Mouse (Mus musculus) heart, embryonic 14.5 days (tissue): ENCODE measurements around the gene Pygb. TPM values are rescaled to one million over a fixed set of nuclear protein-coding genes. Genes with fewer than 3 reads are reported as not detected.

Source experiments
- ATAC-seq: fragments of 200-750 bp; cut with Nextera tagmentation; 2 replicates; pipeline ENCODE4 v1.8.0; 2017; ENCODE audit warnings: low read depth, moderate TSS enrichment; ENCODE audit not compliant: insufficient number of reproducible peaks, insufficient read depth, low FRiP score
- H3K27ac ChIP-seq, 2 experiments: fragments of 200-500 bp in 1 of 2; fragments of 300-500 bp in 1 of 2; sonication (generic) in 1 of 2; replicated peaks in 1 of 2; 2 replicates each; pipeline ENCODE4 v1.5.1; 2012 to 2014; ENCODE audit warnings: low read depth in 2 of 2, low read length in 2 of 2, control low read depth in 1 of 2, mild to moderate bottlenecking in 1 of 2, mixed read lengths in 1 of 2; ENCODE audit not compliant: control insufficient read depth in 1 of 2, insufficient read depth in 1 of 2
- H3K27me3 ChIP-seq: fragments of 300-500 bp; sonication (generic); 2 replicates; pipeline ENCODE4 v1.6.1; 2014; ENCODE audit warnings: mild to moderate bottlenecking, low read length, control low read depth; ENCODE audit not compliant: control insufficient read depth, insufficient read depth
- H3K36me3 ChIP-seq: fragments of 300-500 bp; sonication (generic); 2 replicates; pipeline ENCODE4 v1.6.1; 2014; ENCODE audit warnings: mild to moderate bottlenecking, control low read depth, low read length, mixed read lengths; ENCODE audit not compliant: control insufficient read depth, insufficient read depth
- H3K4me1 ChIP-seq, 2 experiments: fragments of 200-500 bp in 1 of 2; fragments of 300-500 bp in 1 of 2; sonication (generic) in 1 of 2; 2 replicates each; pipeline ENCODE4 v1.6.1; 2012 to 2014; ENCODE audit warnings: low read length in 2 of 2, control low read depth in 1 of 2, mixed read lengths in 1 of 2; ENCODE audit not compliant: control insufficient read depth in 2 of 2, insufficient read depth in 2 of 2
- H3K4me2 ChIP-seq: fragments of 300-500 bp; sonication (generic); 2 replicates; pipeline ENCODE4 v1.6.1; 2014; ENCODE audit warnings: mild to moderate bottlenecking, low read length
- H3K4me3 ChIP-seq, 2 experiments: fragments of 200-500 bp in 1 of 2; fragments of 300-500 bp in 1 of 2; sonication (generic) in 1 of 2; 2 replicates each; pipeline ENCODE4 v1.5.1; 2012 to 2014; ENCODE audit warnings: low read length in 2 of 2, mild to moderate bottlenecking in 2 of 2, control low read depth in 1 of 2, low read depth in 1 of 2, moderate library complexity in 1 of 2; ENCODE audit not compliant: control insufficient read depth in 1 of 2, insufficient read depth in 1 of 2
- H3K9ac ChIP-seq: fragments of 300-500 bp; sonication (generic); 2 replicates; pipeline ENCODE4 v1.6.1; 2014; ENCODE audit warnings: mild to moderate bottlenecking, low read length
- H3K9me3 ChIP-seq: fragments of 300-500 bp; sonication (generic); 2 replicates; pipeline ENCODE4 v1.6.1; 2016; ENCODE audit warnings: low read length, control low read depth; ENCODE audit not compliant: control insufficient read depth
- WGBS: fragments of 180-500 bp; shearing (Covaris S2); extraction: QIAGEN DNeasy Blood & Tissue Kit; methylation state at CpG from one replicate; pipeline ENCODE4 v1.1.7; 2014; 5-methylcytosine and 5-hydroxymethylcytosine counted together
- polyA plus RNA-seq: library from polyadenylated mRNA; unstranded; fragments of >200 nt; fragmentation: Nextera tagmentation; extraction: Ambion mirVana; gene quantifications from 2 replicates; pipeline ENCODE4 v1.2.1, GENCODE M21; 2014

The Pygb gene
- polyA plus RNA-seq, 1 experiment from 2014 or later = 161 TPM

DNA sequence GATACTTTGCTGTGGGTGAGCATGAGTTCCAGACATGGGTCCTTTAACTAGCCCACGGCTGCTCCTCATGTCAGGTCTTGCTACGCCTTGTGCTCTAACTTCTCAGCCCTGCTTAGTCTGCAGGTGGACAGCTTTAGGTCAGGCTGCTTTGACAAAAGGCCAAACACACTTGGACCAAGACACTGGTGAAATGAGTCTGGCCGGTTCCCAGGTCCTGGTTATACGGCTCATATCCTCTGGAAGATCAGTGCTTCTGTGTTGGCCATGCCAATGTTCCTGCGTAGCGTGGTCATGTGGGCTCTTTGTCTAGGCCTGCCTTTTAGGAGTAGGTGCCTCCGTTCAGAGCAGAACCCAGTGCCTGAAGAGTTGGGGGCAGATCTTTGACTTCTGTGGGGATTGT is 45.5 kb downstream of the Pygb start:
- WGBS = 88% methylated on average over 7 of the region's 7 CpGs
- no peak for ATAC-seq
- Histone ChIP-seq H3K27me3 (no peaks in the 10 kb centered on the region), H3K9ac (no peak overlapping the region), H3K36me3 (peaks cover 92% of the 10 kb centered on the region), H3K9me3 (no peaks in the 10 kb centered on the region), H3K4me1 (no peaks in the 10 kb centered on the region), H3K4me3 (no peak overlapping the region), H3K4me2 (no peak overlapping the region), H3K27ac (no peak overlapping the region)

DNA sequence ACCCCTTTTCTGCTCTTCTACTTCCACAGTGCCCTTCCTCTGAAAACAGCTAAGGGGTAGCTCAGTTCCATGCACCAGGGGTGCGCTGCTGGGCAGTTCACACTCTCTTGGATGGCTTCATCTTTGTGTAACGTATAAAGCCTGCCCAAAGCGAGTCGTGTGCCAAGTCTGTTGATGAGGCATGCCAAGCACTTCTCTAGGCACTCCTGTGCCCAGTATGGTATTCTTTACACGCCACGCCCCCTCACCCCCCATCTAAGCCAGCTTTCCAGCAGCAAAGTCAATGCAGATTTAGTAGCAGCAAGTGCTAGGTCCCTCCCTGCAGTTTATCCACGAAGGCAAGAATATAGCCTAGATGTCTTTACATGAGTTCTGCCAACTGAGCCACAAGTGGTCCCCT is 48.1 kb downstream of the Pygb start:
- no peak overlapping the region for H3K4me2 ChIP-seq
- H3K27me3 ChIP-seq = no peaks in the 10 kb centered on the region
- peaks cover 69% of the 10 kb centered on the region for H3K36me3 ChIP-seq
- no peak overlapping the region for H3K27ac ChIP-seq
- no peak overlapping the region for H3K4me3 ChIP-seq
- no peaks in the 10 kb centered on the region for H3K4me1 ChIP-seq
- 82% methylated on average over 7 of the region's 7 CpGs for WGBS
- no peaks in the 10 kb centered on the region for H3K9me3 ChIP-seq
- ATAC-seq = no peak
- H3K9ac ChIP-seq = no peak overlapping the region

DNA sequence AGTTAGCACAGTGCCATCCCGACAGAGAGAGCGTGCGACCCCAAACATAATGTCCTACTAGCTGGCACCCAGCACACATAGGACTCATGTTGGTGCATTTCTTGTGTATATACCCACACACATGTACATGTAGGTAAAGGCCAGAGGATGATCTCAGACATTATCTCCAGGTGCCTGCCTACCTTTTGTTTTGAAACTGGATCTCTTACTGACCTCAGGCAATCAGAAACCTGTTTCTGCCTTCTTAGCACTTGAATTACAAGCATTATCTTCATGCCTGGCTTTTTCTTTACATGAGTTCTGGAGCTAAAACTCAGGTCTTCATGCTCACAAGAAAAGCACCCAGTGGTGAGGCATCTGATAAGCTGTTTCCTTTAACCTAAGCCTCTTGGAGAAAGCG is 49.4 kb downstream of the Pygb start:
- Histone ChIP-seq H3K27ac (no peak overlapping the region), H3K9ac (no peak overlapping the region), H3K27me3 (no peaks in the 10 kb centered on the region), H3K9me3 (no peaks in the 10 kb centered on the region), H3K4me3 (no peak overlapping the region), H3K4me2 (no peak overlapping the region), H3K4me1 (no peaks in the 10 kb centered on the region), H3K36me3 (peaks cover 56% of the 10 kb centered on the region)
- 91% methylated on average over 4 of the region's 4 CpGs for WGBS
- ATAC-seq = no peak

DNA sequence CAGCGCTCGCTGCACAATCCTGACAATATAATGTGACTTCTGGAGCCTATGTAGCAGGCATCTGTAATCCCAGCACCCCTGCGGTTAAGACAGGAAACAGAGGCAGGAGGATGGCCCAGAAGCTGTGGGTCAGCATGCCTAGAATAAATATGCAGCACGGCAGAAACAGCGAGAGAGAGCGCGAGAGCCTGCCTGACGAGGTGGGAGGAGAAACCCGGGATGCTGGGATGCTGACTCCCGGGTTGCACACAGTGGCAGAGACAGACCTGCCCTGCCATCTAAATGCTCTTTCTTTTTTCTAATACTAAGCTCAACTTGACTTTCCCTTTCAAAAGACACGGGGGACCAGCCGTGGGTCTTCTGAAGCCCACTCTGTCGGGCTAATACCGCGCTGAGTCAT is 50.4 kb downstream of the Pygb start:
- 72% methylated on average over 15 of the region's 15 CpGs for WGBS
- ATAC-seq = no peak

DNA sequence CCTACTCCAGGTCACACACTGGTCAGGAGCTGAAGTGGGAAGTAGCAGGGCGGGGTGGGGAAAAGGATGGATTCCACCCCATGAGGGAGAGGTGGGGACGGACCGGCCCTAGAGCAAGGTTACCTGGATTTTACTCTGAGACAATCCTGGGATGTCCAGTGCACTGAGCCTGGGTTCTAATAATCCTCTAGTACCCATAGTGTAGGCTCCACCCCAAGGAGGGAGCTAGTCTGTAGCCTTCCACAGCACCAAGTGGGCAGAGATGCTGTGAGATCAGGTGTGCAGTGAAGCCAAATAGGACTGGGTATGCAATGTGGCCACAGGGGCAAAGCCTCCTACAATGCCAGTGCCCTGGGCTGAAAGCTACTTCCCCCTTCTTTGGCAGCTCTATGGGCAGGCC is 51.2 kb downstream of the Pygb start:
- Histone ChIP-seq H3K9ac (no peak overlapping the region), H3K36me3 (peaks cover 38% of the 10 kb centered on the region), H3K27me3 (no peaks in the 10 kb centered on the region), H3K4me2 (no peak overlapping the region), H3K4me3 (no peak overlapping the region), H3K27ac (no peak overlapping the region), H3K9me3 (no peaks in the 10 kb centered on the region), H3K4me1 (no peaks in the 10 kb centered on the region)
- no peak for ATAC-seq
- 91% methylated on average over 3 of the region's 3 CpGs for WGBS

More for the DNA sequence above, 50.4 kb downstream of the Pygb start:
- Histone ChIP-seq H3K27ac (no peak overlapping the region), H3K36me3 (peaks cover 46% of the 10 kb centered on the region), H3K9ac (no peak overlapping the region), H3K4me1 (no peaks in the 10 kb centered on the region), H3K4me2 (no peak overlapping the region), H3K4me3 (no peak overlapping the region), H3K9me3 (no peaks in the 10 kb centered on the region), H3K27me3 (no peaks in the 10 kb centered on the region)

DNA sequence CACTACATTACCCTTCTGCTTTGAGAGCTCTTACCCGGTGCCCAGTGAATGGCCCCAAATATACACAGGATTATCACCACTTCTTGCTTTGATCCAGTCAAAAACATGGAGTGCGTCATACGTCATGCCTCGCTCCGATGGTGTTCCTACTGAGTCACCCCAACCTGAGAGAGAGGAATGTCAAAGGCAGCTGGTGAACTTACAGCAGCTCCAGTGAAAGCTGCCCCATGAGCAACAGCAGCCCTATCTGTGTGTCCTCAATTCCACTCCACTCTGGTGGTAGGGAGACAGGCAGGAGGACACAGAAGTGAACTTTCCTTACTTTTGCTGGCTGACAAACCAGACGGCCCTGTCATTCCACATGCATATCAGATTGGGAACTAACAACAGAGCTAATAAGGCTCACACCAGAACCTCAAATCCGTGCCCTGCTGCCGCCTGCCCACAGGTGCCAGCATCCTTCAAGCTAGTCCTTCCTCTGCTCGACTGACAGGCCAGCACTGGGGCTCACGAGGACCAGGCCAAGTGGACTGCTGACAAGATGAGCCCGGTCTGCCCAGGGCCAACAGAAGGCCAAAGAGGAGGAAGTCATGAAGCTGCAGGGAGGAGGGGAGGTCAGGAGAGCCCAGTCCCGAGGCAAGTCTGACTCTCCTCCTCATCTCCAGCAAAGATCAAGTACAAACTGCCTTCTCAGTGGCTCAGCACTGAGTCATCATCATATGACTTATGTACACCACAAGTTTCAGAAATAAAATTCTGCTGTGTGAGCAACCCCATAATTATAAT is 53.3 kb downstream of the Pygb start:
- no peak for ATAC-seq
- Histone ChIP-seq H3K4me2 (no peak overlapping the region), H3K4me1 (no peaks in the 10 kb centered on the region), H3K27ac (no peak overlapping the region), H3K9ac (no peak overlapping the region), H3K9me3 (no peaks in the 10 kb centered on the region), H3K27me3 (no peaks in the 10 kb centered on the region), H3K4me3 (no peak overlapping the region), H3K36me3 (peaks cover 17% of the 10 kb centered on the region; the same call in 1 of the 2 replicates)
- WGBS = 56% methylated on average over 12 of the region's 12 CpGs

DNA sequence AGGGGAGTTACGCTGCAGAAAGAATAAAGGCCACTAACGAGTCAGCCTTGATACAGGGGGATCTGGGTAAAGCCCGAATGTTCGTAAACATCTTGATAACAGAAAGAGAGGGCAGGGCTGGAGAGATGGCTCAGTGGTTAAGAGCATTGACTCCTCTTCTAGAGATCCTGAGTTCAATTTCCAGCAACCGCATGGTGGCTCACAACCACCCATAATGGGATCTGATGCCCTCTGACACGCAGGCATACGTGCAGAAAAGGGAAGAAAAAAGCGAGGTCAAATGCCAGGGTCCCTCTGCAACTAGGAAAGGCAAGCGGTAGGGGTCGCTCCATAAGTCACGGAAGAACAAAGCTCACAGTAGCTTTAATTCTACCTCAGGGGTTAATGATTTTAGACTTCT is 54.6 kb downstream of the Pygb start:
- Histone ChIP-seq H3K4me3 (no peak overlapping the region), H3K9ac (no peak overlapping the region), H3K27me3 (no peaks in the 10 kb centered on the region), H3K9me3 (no peaks in the 10 kb centered on the region), H3K27ac (no peak overlapping the region), H3K4me2 (no peak overlapping the region), H3K36me3 (0 out of 2 replicates have a peak, but pooled peaks cover 9% of the 10 kb centered on the region), H3K4me1 (no peaks in the 10 kb centered on the region)
- ATAC-seq = no peak
- 80% methylated on average over 11 of the region's 11 CpGs for WGBS

DNA sequence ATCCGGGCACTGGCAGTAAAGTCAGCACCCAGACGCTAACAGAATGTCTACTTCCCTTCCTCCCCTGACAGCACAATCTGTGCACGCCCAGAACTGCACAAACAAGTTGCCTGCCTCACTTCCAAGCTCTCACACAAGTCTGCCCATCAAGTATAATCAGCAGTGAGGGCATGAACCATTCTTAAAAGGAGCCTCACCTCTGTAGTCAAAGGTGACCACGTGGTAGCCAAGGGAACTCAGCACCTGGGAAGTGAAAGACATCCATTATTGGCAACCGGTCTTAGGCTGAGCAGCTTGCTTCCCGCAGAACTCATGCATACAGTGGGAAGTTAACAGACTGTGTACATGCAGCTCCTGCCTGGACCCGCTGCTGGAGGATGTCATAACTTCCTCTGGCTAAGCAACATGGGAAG is 55.5 kb downstream of the Pygb start:
- WGBS = 73% methylated on average over 7 of the region's 7 CpGs
- 0 out of 2 replicates have a peak, but pooled peaks cover 3% of the 10 kb centered on the region for H3K36me3 ChIP-seq
- no peak for ATAC-seq

More for the DNA sequence above, 55.5 kb downstream of the Pygb start:
- H3K27me3 ChIP-seq = no peaks in the 10 kb centered on the region
- no peak overlapping the region for H3K9ac ChIP-seq
- no peak overlapping the region for H3K4me2 ChIP-seq
- H3K27ac ChIP-seq = no peak overlapping the region
- peaks cover 0 to 3% of the 10 kb centered on the region in 2 experiments; a peak in 1 of 4 replicates for H3K4me1 ChIP-seq
- H3K4me3 ChIP-seq = no peak overlapping the region
- H3K9me3 ChIP-seq = no peaks in the 10 kb centered on the region
